Comparison of ENCODE assay signal across 8 mouse cellular contexts in the genomic region with DNA sequence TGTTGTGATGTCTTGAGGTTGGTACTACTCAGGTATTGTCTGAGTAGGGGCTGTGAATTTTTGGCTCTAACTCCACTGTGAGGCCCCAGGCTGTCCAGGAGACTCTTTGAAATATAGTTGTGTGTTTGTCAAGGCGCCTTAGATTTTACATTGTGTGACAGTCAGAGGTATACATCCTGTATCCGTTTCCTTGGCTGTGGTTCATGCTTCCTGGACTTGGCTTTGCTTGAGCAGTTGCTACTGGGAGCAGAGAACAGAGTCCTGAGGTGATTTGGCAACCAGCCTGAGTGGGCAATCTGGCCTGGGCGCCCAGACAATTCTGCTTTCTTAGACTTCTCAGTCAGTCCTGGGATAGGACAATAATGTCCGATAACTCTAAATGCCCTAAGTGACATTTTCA. TPM values are rescaled to one million over a fixed set of nuclear protein-coding genes. Genes with fewer than 3 reads are reported as not detected.
DNase-seq lines count a peak whose midpoint lies in the region; ATAC-seq lines count a peak whose summit lies in the region.

No protein-coding gene starts in this region.

- H3K4me2 ChIP-seq in embryonic facial prominence, embryonic 14.5 days (ENCODE audit: low read depth, low read length) = no peak overlapping the region
- peak overlapping the region; percentile 27; the same call in 1 of the 2 replicates for H3K4me2 ChIP-seq in kidney, embryonic 15.5 days
- no peak overlapping the region for H3K4me2 ChIP-seq in midbrain, embryonic 13.5 days (replicated peaks)
- no peak overlapping the region for H3K4me2 ChIP-seq in forebrain, embryonic 16.5 days (ENCODE audit: low read length)

- no peak for ATAC-seq in embryonic facial prominence, embryonic 14.5 days (ENCODE audit: low read depth)
- no peak for ATAC-seq in kidney, embryonic 15.5 days (replicated peaks; ENCODE audit: low FRiP score)
- ATAC-seq in midbrain, embryonic 13.5 days = no peak
- ATAC-seq in forebrain, embryonic 16.5 days = no peak

- no peaks in the 10 kb centered on the region for H3K27me3 ChIP-seq in embryonic facial prominence, embryonic 14.5 days (replicated peaks; ENCODE audit: control insufficient read depth, insufficient read depth, low read length)
- H3K27me3 ChIP-seq in embryonic facial prominence, embryonic 10.5 days (replicated peaks; ENCODE audit: low read depth, poor library complexity, severe bottlenecking) = no peaks in the 10 kb centered on the region
- H3K27me3 ChIP-seq in kidney, embryonic 15.5 days = no peaks in the 10 kb centered on the region
- H3K27me3 ChIP-seq in midbrain, embryonic 13.5 days = no peaks in the 10 kb centered on the region
- no peaks in the 10 kb centered on the region for H3K27me3 ChIP-seq in forebrain, embryonic 16.5 days (replicated peaks; ENCODE audit: control insufficient read depth, insufficient read depth, low read length)

- H3K4me3 ChIP-seq in embryonic facial prominence, embryonic 14.5 days (ENCODE audit: low read depth, low read length) = no peak overlapping the region
- no peak overlapping the region for H3K4me3 ChIP-seq in embryonic facial prominence, embryonic 10.5 days
- no peak overlapping the region for H3K4me3 ChIP-seq in kidney, embryonic 15.5 days (replicated peaks)
- no peak overlapping the region for H3K4me3 ChIP-seq in midbrain, embryonic 13.5 days (replicated peaks)
- H3K4me3 ChIP-seq in forebrain, embryonic 16.5 days (replicated peaks; ENCODE audit: low read length) = no peak overlapping the region

- no peaks in the 10 kb centered on the region for H3K9me3 ChIP-seq in embryonic facial prominence, embryonic 14.5 days (ENCODE audit: control insufficient read depth, low read length)
- H3K9me3 ChIP-seq in embryonic facial prominence, embryonic 10.5 days = no peaks in the 10 kb centered on the region
- H3K9me3 ChIP-seq in kidney, embryonic 15.5 days (replicated peaks) = no peaks in the 10 kb centered on the region
- H3K9me3 ChIP-seq in midbrain, embryonic 13.5 days = no peaks in the 10 kb centered on the region
- H3K9me3 ChIP-seq in forebrain, embryonic 16.5 days (ENCODE audit: control insufficient read depth, low read length) = no peaks in the 10 kb centered on the region

- DNase-seq in embryonic facial prominence, embryonic 14.5 days (ENCODE audit: low spot score) = peak; percentile 32
- no peak for DNase-seq in embryonic facial prominence, embryonic 10.5 days (ENCODE audit: low spot score)
- peak; percentile 32 for DNase-seq in thymus, postnatal 0 days (ENCODE audit: low spot score)
- no peak for DNase-seq in thymus, postnatal 10 days (ENCODE audit: low spot score in 2 of 2)
- peak; percentile 71 to 80 for DNase-seq in lung, postnatal 4 days

- 77% methylated on average over 4 of the region's 4 CpGs for WGBS in embryonic facial prominence, embryonic 14.5 days
- 76% methylated on average over 4 of the region's 4 CpGs for WGBS in embryonic facial prominence, embryonic 10.5 days
- WGBS in kidney, embryonic 15.5 days = 44% methylated on average over 4 of the region's 4 CpGs
- 72% methylated on average over 4 of the region's 4 CpGs for WGBS in midbrain, embryonic 13.5 days
- 41% methylated on average over 4 of the region's 4 CpGs for WGBS in forebrain, embryonic 16.5 days

- no peak overlapping the region for H3K27ac ChIP-seq in embryonic facial prominence, embryonic 14.5 days (replicated peaks; ENCODE audit: low read depth, low read length)
- H3K27ac ChIP-seq in embryonic facial prominence, embryonic 10.5 days (replicated peaks) = no peak overlapping the region
- peak overlapping the region; percentile 54 for H3K27ac ChIP-seq in kidney, embryonic 15.5 days
- no peak overlapping the region for H3K27ac ChIP-seq in midbrain, embryonic 13.5 days
- H3K27ac ChIP-seq in forebrain, embryonic 16.5 days (ENCODE audit: low read length) = no peak overlapping the region; the same call in 1 of the 2 replicates

- H3K9ac ChIP-seq in embryonic facial prominence, embryonic 14.5 days (ENCODE audit: low read depth, low read length) = no peak overlapping the region
- no peak overlapping the region for H3K9ac ChIP-seq in kidney, embryonic 15.5 days
- H3K9ac ChIP-seq in midbrain, embryonic 13.5 days (replicated peaks) = no peak overlapping the region
- H3K9ac ChIP-seq in forebrain, embryonic 16.5 days (replicated peaks; ENCODE audit: low read depth, low read length) = no peak overlapping the region

- H3K36me3 ChIP-seq in embryonic facial prominence, embryonic 14.5 days (ENCODE audit: control insufficient read depth, insufficient read depth, low read length) = no peaks in the 10 kb centered on the region
- H3K36me3 ChIP-seq in embryonic facial prominence, embryonic 10.5 days (replicated peaks) = peaks cover 27% of the 10 kb centered on the region
- H3K36me3 ChIP-seq in kidney, embryonic 15.5 days = peaks cover 7% of the 10 kb centered on the region; the same call in 1 of the 2 replicates
- H3K36me3 ChIP-seq in midbrain, embryonic 13.5 days = no peaks in the 10 kb centered on the region
- H3K36me3 ChIP-seq in forebrain, embryonic 16.5 days (ENCODE audit: control insufficient read depth, insufficient read depth) = no peaks in the 10 kb centered on the region

- peaks cover 26% of the 10 kb centered on the region for H3K4me1 ChIP-seq in embryonic facial prominence, embryonic 14.5 days (ENCODE audit: control insufficient read depth, insufficient read depth, low read length)
- H3K4me1 ChIP-seq in embryonic facial prominence, embryonic 10.5 days = peaks cover 35% of the 10 kb centered on the region
- H3K4me1 ChIP-seq in kidney, embryonic 15.5 days = peaks cover 60% of the 10 kb centered on the region
- H3K4me1 ChIP-seq in midbrain, embryonic 13.5 days (replicated peaks) = peaks cover 57% of the 10 kb centered on the region
- peaks cover 51% of the 10 kb centered on the region for H3K4me1 ChIP-seq in forebrain, embryonic 16.5 days (replicated peaks; ENCODE audit: control insufficient read depth, insufficient read depth, low read length)

RNA-seq across cellular contexts. Expression of gene Pan3, which starts 5.3 kb away (rescaled TPM):
- 57.5 and 60.1 TPM in 2 replicates for polyA plus RNA-seq in embryonic facial prominence, embryonic 14.5 days (2014; fragmentation: Nextera tagmentation; extraction: Ambion mirVana)
- polyA plus RNA-seq in embryonic facial prominence, embryonic 10.5 days (2016; fragmentation: Nextera tagmentation; extraction: Ambion mirVana) = 59.7 and 60.9 TPM in 2 replicates
- polyA plus RNA-seq in thymus, postnatal 0 days (2015; fragmentation: Nextera tagmentation; extraction: Ambion mirVana) = 139 and 191 TPM in 2 replicates
- 73.7 and 77.6 TPM in 2 replicates for polyA plus RNA-seq in kidney, embryonic 15.5 days (2015; fragmentation: Nextera tagmentation; extraction: Ambion mirVana)
- 68.3 and 75.8 TPM in 2 replicates for polyA plus RNA-seq in midbrain, embryonic 13.5 days (2015; fragmentation: Nextera tagmentation; extraction: Ambion mirVana)
- polyA plus RNA-seq in forebrain, embryonic 16.5 days (2015; fragmentation: Nextera tagmentation; extraction: Ambion mirVana) = 64.7 and 67.0 TPM in 2 replicates

RNA-seq across cellular contexts. Expression of gene Flt3, which starts 34.9 kb away (rescaled TPM):
- 0.35 and 0.45 TPM in 2 replicates for polyA plus RNA-seq in embryonic facial prominence, embryonic 14.5 days (2014; fragmentation: Nextera tagmentation; extraction: Ambion mirVana)
- polyA plus RNA-seq in embryonic facial prominence, embryonic 10.5 days (2016; fragmentation: Nextera tagmentation; extraction: Ambion mirVana) = 0.06 and 0.09 TPM in 2 replicates
- polyA plus RNA-seq in thymus, postnatal 0 days (2015; fragmentation: Nextera tagmentation; extraction: Ambion mirVana) = 2.6 and 3.1 TPM in 2 replicates
- 0.05 and 0.18 TPM in 2 replicates for polyA plus RNA-seq in kidney, embryonic 15.5 days (2015; fragmentation: Nextera tagmentation; extraction: Ambion mirVana)
- 0.09 and 0.12 TPM in 2 replicates for polyA plus RNA-seq in midbrain, embryonic 13.5 days (2015; fragmentation: Nextera tagmentation; extraction: Ambion mirVana)
- polyA plus RNA-seq in forebrain, embryonic 16.5 days (2015; fragmentation: Nextera tagmentation; extraction: Ambion mirVana) = 0.10 and 0.18 TPM in 2 replicates

Comparison
In these comparisons a context has a peak if more than half of its experiments do, and no peak if none do; other contexts are left out.
1. DNase-seq: peak in embryonic facial prominence, embryonic 14.5 days (single experiment), thymus, postnatal 0 days (single experiment) and lung, postnatal 4 days (2 of 2); none in embryonic facial prominence, embryonic 10.5 days (single experiment) and thymus, postnatal 10 days (0 of 2).